Mouse (Mus musculus) common myeloid progenitor, adult 5-6 weeks (primary cell): ENCODE results near the gene Rps6kl1. TPM values are rescaled to one million over a fixed set of nuclear protein-coding genes. Genes with fewer than 3 reads are reported as not detected.

Source experiments
- ATAC-seq: replicated peaks from 2 replicates; pipeline ENCODE4 v1.8.0; 2016; ENCODE audit warnings: low read depth, mild to moderate bottlenecking, moderate TSS enrichment, inconsistent platforms; ENCODE audit not compliant: poor library complexity, severe bottlenecking
- total RNA-seq: library from RNA; stranded (forward); fragments of 200-1000, 187-1606 nt; gene quantifications from 2 replicates; pipeline ENCODE4 v1.2.3, GENCODE M21; 2017

Gene Rps6kl1
- total RNA-seq, 1 experiment from 2014 or later: not detected

- ATAC-seq: peak; percentile 85
These were observed 40.1 kb downstream of the Rps6kl1 start, which contains the start of the genes Prox2 and Dlst for GRCm38 (mm10) chr12:85110698-85111592. Gene Prox2 (minus strand): TSS chr12:85110759. Gene Dlst (plus strand): TSS chr12:85110833.

DNA sequence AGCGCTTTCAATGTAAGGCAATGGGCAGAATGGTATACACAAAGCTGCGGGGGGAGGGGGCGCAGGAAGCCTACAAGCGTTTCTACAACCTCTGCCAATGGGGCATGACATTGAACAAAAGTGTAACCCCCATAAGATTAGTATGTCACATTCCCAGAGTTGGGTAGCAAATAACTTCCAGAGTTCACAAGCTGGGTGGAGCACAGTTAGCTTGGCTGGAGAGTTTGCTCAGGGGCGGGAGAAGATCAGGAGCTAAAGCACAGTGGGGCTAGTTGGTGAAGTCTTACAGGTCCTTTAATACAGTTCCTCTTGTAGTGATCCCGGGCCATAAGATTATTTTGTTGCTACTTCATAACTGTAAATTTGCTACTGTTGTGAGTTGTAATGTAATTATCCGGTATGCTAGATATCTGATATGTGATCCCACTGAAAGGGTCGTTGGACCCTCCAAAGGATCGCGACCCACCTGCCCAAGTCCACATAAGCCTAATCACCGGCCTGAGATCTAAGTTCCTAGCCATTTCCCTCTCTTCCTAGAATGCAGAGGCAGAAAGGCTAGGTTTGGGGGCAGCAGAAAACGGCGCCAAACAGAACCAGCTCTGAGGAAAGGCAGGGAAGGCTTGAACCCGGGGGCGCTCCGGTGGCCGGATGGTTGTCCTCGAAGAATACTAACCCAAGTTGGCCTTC is 40.9 kb downstream of the Rps6kl1 start:
- ATAC-seq: no peak; the same call in 1 of the 2 replicates

GRCm38 (mm10) chr12:85109426-85109825 is 41.6 kb downstream of the Rps6kl1 start:
- ATAC-seq: no peak

GRCm38 (mm10) chr12:85108643-85109042 is 42.4 kb downstream of the Rps6kl1 start:
- ATAC-seq: no peak

GRCm38 (mm10) chr12:85106292-85106691 is 44.8 kb downstream of the Rps6kl1 start:
- peak; percentile 48 for ATAC-seq

DNA sequence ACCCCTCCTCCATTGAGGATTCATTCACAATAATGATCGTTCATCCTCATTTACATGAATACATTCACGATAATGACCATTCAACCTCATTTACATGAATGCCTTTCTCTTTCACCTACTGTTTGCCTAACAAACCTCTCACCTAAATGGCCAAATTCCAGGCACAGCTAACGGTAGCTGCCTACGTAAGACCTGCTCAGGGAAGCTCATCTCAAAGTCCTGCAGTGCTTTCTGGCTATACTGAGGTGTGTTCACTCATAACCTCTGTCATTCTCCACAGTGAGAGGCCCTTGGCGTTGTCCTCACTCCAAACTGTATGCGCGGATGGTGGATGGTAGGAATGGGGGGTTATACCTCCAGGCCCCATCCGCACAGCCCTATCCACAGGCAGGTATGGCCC is 46.3 kb downstream of the Rps6kl1 start:
- no peak for ATAC-seq

GRCm38 (mm10) chr12:85103096-85103495 is 48.0 kb downstream of the Rps6kl1 start:
- no peak for ATAC-seq

DNA sequence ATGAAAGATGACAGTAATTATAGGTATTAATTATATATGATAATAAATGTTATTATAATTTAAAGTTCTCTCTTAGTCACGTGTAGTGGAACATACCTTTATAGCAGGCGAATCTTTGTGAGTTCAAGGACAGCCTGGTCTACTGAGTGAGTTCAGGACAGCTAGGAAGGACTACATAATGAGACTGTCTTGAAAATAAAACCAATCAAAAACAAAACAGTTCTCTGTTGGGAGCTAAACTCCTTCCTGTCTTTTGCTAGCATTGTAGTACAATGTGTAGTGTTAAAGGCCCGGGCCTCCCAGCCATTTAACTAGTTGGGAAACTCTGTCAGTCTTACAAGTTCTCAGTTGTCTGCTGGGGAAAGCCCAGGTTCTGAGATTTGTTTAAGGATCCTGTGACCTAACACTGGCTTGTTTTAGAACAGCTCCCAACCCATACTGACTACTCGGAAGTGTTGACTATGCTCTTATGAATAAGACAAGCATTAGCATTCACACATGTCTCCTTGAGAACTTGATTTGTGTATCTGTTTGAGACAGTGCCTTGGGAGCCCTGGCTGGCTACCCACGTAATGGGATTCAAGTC is 49.5 kb downstream of the Rps6kl1 start:
- ATAC-seq: no peak

GRCm38 (mm10) chr12:85101001-85101400 is 50.1 kb downstream of the Rps6kl1 start:
- no peak for ATAC-seq

DNA sequence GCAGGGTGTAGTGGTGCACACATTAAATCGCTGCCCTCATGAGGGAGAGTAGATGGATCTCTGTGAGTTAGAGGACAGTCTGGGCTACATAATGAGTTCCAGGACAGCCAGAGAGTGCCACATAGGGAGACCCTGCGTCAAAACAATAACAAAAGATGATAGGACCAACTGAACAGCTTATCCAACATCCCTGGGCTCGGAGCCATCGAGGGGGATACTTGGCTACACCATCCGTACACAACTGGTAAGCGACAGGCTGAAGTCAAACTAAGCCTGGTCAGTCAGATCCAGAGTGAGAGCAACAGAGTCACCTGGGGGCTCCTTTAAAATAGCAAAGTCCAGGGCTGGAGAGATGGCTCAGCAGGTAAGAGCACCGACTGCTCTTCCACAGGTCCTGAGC is 55.2 kb downstream of the Rps6kl1 start:
- no peak for ATAC-seq

DNA sequence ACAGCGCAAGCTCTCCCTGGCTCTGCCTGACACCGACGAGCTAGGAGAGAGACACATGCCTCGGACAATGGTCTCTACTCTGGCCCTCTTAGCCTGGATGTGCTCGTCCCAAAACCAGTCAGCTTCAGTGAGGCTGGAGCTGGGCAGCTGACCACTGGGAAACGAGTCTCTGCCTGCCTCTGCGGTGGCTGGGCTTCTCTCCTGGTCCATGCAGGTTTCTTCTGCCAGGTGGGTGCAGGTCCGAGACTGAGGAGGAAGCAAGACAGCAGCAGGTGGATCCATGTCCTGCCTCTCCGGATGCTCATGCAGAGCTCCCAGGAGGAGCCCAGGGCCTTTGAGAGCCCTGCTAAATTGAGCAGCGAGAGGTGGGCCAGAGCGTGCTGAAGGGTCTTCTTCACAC is 55.9 kb downstream of the Rps6kl1 start:
- no peak for ATAC-seq

DNA sequence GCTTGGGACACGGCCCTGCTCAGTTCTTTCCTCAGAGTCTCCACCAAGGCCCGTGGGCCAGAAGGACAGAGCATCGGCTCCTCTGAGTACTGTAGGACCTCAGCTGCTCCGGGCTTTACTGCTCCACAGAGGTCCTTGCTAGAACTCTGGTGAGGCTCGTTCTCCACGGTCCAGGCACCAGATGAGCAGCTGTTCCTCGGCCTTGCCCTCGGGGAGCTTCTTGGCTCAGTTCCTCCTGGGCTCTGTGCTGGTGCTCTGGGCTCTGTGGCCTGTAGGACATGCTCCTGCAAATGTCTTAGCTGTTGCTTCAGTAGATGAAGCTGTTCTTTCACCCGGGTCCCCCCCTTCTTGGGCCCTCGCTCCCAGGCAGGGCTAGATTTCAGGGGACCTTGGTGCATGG is 56.4 kb downstream of the Rps6kl1 start:
- ATAC-seq: no peak

GRCm38 (mm10) chr12:85094010-85094409 is 57.1 kb downstream of the Rps6kl1 start:
- peak; percentile 57 for ATAC-seq

GRCm38 (mm10) chr12:85092214-85092613 is 58.9 kb downstream of the Rps6kl1 start:
- peak; percentile 51; the same call in 1 of the 2 replicates for ATAC-seq

DNA sequence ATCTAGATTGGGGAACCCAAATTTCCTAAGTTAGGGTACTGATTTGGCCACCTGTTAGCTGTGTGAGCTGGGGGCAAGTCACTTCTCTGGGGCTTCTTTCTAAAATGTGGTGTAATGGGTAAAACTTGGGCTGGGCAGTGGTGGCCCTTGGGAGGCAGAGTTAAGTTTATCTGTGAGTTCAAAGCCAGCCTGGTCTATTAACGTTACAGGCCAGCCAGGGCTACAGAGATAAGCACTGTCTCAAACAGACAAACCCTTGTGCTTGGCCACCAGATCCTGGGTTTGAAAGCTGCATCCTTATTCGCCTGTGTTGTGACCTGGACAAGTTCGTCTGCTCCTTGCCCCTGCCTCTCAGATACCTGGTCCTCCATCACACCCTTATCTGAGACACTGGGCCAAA is 59.9 kb downstream of the Rps6kl1 start:
- ATAC-seq: no peak

DNA sequence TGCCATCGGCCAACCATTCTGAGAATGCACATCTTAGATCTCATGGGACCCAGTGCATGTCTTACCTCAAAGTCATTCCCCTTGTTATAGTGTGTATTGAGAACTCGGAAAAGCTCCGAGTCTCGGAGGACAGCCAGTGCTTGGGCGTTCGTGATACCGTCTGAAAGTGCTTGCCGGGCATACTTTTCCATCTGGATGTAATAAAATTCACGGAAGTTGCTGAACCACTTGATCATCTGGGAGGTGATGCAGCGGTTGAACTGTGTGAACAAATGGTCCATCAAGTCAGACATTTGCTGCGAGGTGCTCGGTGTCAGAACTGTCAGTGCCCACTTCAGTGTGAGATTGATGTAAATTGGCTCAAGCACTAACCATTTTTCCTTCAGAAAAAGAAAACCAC is 63.2 kb downstream of the Rps6kl1 start:
- ATAC-seq: no peak

Other genes starting within 250 kb of the Rps6kl1 start
- 121 and 151 TPM in 2 replicates for gene Fcf1, start 180.4 kb downstream of the Rps6kl1 start, total RNA-seq
- 26.7 and 29.2 TPM in 2 replicates for gene Arel1, start 180.4 kb downstream of the Rps6kl1 start, total RNA-seq
- 110 and 112 TPM in 2 replicates for gene Ylpm1, start 154.9 kb downstream of the Rps6kl1 start, total RNA-seq
- 3.7 and 5.9 TPM in 2 replicates for gene Prox2, start 40.5 kb downstream of the Rps6kl1 start, total RNA-seq
- 165 and 185 TPM in 2 replicates for gene Dlst, start 40.4 kb downstream of the Rps6kl1 start, total RNA-seq
- not detected in 2 replicates for gene Pgf, start 26.5 kb upstream of the Rps6kl1 start, total RNA-seq
- 82.3 and 89.5 TPM in 2 replicates for gene Eif2b2, start 68.2 kb upstream of the Rps6kl1 start, total RNA-seq
- 11.8 and 14.3 TPM in 2 replicates for gene Mlh3, start 119.3 kb upstream of the Rps6kl1 start, total RNA-seq
- 46.1 and 81.3 TPM in 2 replicates for gene Acyp1, start 137.2 kb upstream of the Rps6kl1 start, total RNA-seq
- 0.27 and 0.58 TPM in 2 replicates for gene Zc2hc1c, start 137.3 kb upstream of the Rps6kl1 start, total RNA-seq
- 30.5 and 33.5 TPM in 2 replicates for gene Nek9, start 188.1 kb upstream of the Rps6kl1 start, total RNA-seq
- gene Tmed10, start 223.6 kb upstream of the Rps6kl1 start, total RNA-seq: 111 and 156 TPM in 2 replicates